Mouse (Mus musculus): ENCODE results near the gene Tmem110. TPM values are rescaled to one million over a fixed set of nuclear protein-coding genes. Genes with fewer than 3 reads are reported as not detected.

Tmem110 gene
- polyA plus RNA-seq, 1 experiment = 15.7 TPM

DNA sequence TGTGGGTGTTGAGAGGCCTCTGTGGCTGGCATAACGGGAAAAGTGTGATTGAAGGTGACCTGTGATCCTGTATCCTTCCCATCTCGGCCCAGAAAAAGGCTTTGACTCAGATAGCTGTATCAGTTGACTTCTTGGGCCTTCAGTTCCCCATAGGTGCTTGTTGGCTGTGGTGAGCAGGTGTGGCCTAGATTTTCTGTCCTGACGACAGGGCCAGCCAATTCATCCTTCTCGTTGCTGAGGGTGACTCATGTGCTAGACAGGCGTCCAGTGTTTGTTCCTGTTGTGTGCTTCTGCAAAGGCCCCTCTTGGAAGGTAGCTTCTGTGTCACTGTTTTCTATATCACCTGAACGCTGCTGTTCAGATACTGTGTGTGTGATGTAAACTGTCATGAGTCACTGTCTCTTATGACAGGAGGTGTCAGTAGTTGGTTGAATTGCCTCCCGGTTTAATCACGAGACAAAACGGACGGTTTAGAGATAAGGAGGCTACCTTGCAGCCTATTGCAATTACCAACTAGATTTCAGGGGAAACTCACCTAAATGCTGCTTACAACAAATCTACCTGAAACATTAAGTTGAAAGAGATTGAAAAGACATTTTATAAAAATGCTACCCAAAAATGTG lies 31.6 kb downstream of the Tmem110 start:
- Histone ChIP-seq H3ac (ENCODE audit: control insufficient read depth, insufficient read length, low read depth) (no peak overlapping the region), H3K4me3 (ENCODE audit: insufficient read depth, poor library complexity, severe bottlenecking) (no peak overlapping the region), H3K79me3 (ENCODE audit: low read depth) (no peaks in the 10 kb centered on the region), H3K36me3 (ENCODE audit: control insufficient read depth, insufficient read depth) (no peaks in the 10 kb centered on the region), H3K27me3 (ENCODE audit: control insufficient read depth, insufficient read depth, insufficient read length) (no peaks in the 10 kb centered on the region), H3K79me2 (ENCODE audit: control insufficient read depth, insufficient read depth) (no peaks in the 10 kb centered on the region)
- TF ChIP-seq CEBPB (IDR thresholded peaks at IDR 0.05; ENCODE audit: low read depth) (no peak), CTCF (IDR thresholded peaks at IDR 0.05; ENCODE audit: control insufficient read depth, insufficient read depth, insufficient read length) (no peak), FOSL1 (IDR thresholded peaks at IDR 0.05; ENCODE audit: insufficient read depth, low read length, poor library complexity, severe bottlenecking) (no peak), MYOG (IDR thresholded peaks at IDR 0.05; ENCODE audit: control insufficient read depth, extremely low read depth, insufficient read length) (no peak), MYOD1 (IDR thresholded peaks at IDR 0.05; ENCODE audit: control insufficient read depth, insufficient read length, low read depth) (no peak), USF1 (IDR thresholded peaks at IDR 0.05; ENCODE audit: low read depth) (no peak), MAX (IDR thresholded peaks at IDR 0.05) (no peak)

DNA sequence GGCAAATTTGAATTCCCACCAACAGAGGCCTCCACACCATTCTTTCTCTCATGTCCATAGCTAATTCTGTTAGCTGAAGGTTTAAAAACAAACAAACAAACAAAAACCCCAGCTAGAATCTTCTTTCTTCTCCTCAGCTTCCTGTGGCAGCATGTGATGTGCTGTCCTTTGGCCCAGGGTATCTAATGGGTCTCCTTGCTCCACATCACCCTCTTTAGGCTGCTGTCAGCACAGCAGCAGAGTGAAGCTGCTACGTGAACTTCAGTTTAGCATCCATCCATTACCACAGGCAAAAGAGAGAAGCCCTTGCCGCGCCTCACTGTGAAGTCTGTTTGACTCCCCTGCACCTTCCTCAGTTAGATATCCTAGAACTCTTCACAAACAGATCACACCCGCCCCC lies 32.6 kb downstream of the Tmem110 start:
- no peak overlapping the region for H3K4me3 ChIP-seq (ENCODE audit: insufficient read depth, poor library complexity, severe bottlenecking)
- H3K36me3 ChIP-seq (ENCODE audit: control insufficient read depth, insufficient read depth) = no peaks in the 10 kb centered on the region
- no peaks in the 10 kb centered on the region for H3K79me3 ChIP-seq (ENCODE audit: low read depth)
- TF ChIP-seq MAX (IDR thresholded peaks at IDR 0.05) (no peak), FOSL1 (IDR thresholded peaks at IDR 0.05; ENCODE audit: insufficient read depth, low read length, poor library complexity, severe bottlenecking) (no peak)
- no peaks in the 10 kb centered on the region for H3K79me2 ChIP-seq (ENCODE audit: control insufficient read depth, insufficient read depth)
- no peaks in the 10 kb centered on the region for H3K27me3 ChIP-seq (ENCODE audit: control insufficient read depth, insufficient read depth, insufficient read length)
- H3ac ChIP-seq (ENCODE audit: control insufficient read depth, insufficient read length, low read depth) = no peak overlapping the region

- H3K79me2 ChIP-seq (ENCODE audit: control insufficient read depth, insufficient read depth) = no peaks in the 10 kb centered on the region
Measured at GRCm38 (mm10) chr14:30861421-30862125, 36.2 kb downstream of the Tmem110 start.

GRCm38 (mm10) chr14:30862368-30862767 lies 37.0 kb downstream of the Tmem110 start:
- peaks cover 21% of the 10 kb centered on the region for H3K36me3 ChIP-seq (ENCODE audit: control insufficient read depth, insufficient read depth)
- no peaks in the 10 kb centered on the region for H3K27me3 ChIP-seq (ENCODE audit: control insufficient read depth, insufficient read depth, insufficient read length)
- H3ac ChIP-seq (ENCODE audit: control insufficient read depth, insufficient read length, low read depth) = no peak overlapping the region
- no peak for TF ChIP-seq USF1 (IDR thresholded peaks at IDR 0.05; ENCODE audit: low read depth)
- TF ChIP-seq MAX (IDR thresholded peaks at IDR 0.05) = no peak
- no peak for TF ChIP-seq CTCF (IDR thresholded peaks at IDR 0.05; ENCODE audit: control insufficient read depth, insufficient read depth, insufficient read length)
- no peak for TF ChIP-seq MYOG (IDR thresholded peaks at IDR 0.05; ENCODE audit: control insufficient read depth, extremely low read depth, insufficient read length)
- no peak for TF ChIP-seq FOSL1 (IDR thresholded peaks at IDR 0.05; ENCODE audit: insufficient read depth, low read length, poor library complexity, severe bottlenecking)
- TF ChIP-seq MYOD1 (IDR thresholded peaks at IDR 0.05; ENCODE audit: control insufficient read depth, insufficient read length, low read depth) = no peak
- TF ChIP-seq CEBPB (IDR thresholded peaks at IDR 0.05; ENCODE audit: low read depth) = no peak
- no peaks in the 10 kb centered on the region for H3K79me3 ChIP-seq (ENCODE audit: low read depth)
- no peak overlapping the region for H3K4me3 ChIP-seq (ENCODE audit: insufficient read depth, poor library complexity, severe bottlenecking)
- H3K79me2 ChIP-seq (ENCODE audit: control insufficient read depth, insufficient read depth) = no peaks in the 10 kb centered on the region

More at GRCm38 (mm10) chr14:30861421-30862125, 36.2 kb downstream of the Tmem110 start:
- Histone ChIP-seq H3K36me3 (ENCODE audit: control insufficient read depth, insufficient read depth) (peaks cover 19% of the 10 kb centered on the region), H3ac (ENCODE audit: control insufficient read depth, insufficient read length, low read depth) (no peak overlapping the region), H3K27me3 (ENCODE audit: control insufficient read depth, insufficient read depth, insufficient read length) (no peaks in the 10 kb centered on the region), H3K4me3 (ENCODE audit: insufficient read depth, poor library complexity, severe bottlenecking) (no peak overlapping the region), H3K79me3 (ENCODE audit: low read depth) (no peaks in the 10 kb centered on the region)
- peak; percentile 14 for TF ChIP-seq CEBPB (IDR thresholded peaks at IDR 0.05; ENCODE audit: low read depth)
- no peak for TF ChIP-seq USF1 (IDR thresholded peaks at IDR 0.05; ENCODE audit: low read depth)

DNA sequence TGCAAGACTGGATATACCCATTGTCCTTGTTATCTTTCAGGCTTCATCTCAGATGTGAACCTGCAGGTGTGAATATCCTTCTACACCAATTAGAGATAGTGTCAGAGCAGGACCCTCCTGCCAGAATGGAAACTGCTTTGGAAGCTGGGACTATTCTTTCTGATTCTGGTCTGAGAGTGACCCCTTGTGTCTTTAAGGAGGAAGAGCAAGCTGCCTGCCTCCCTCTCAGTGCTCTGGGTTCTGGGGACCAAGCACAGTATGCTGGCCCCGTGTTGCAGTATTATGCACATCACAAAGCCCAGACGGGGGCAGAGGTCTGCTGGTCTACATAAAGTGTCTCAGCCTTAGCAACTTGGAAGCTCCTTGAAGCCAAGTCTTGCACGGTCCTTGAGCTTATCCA lies 39.9 kb downstream of the Tmem110 start:
- peaks cover 21% of the 10 kb centered on the region for H3K36me3 ChIP-seq (ENCODE audit: control insufficient read depth, insufficient read depth)
- no peaks in the 10 kb centered on the region for H3K79me3 ChIP-seq (ENCODE audit: low read depth)
- no peak overlapping the region for H3K4me3 ChIP-seq (ENCODE audit: insufficient read depth, poor library complexity, severe bottlenecking)
- H3K27me3 ChIP-seq (ENCODE audit: control insufficient read depth, insufficient read depth, insufficient read length) = no peaks in the 10 kb centered on the region
- H3K79me2 ChIP-seq (ENCODE audit: control insufficient read depth, insufficient read depth) = no peaks in the 10 kb centered on the region
- no peak overlapping the region for H3ac ChIP-seq (ENCODE audit: control insufficient read depth, insufficient read length, low read depth)
- TF ChIP-seq MYOG (IDR thresholded peaks at IDR 0.05; ENCODE audit: control insufficient read depth, extremely low read depth, insufficient read length) = no peak
- peak; percentile 9 for TF ChIP-seq CTCF (IDR thresholded peaks at IDR 0.05; ENCODE audit: control insufficient read depth, insufficient read depth, insufficient read length)

- TF ChIP-seq FOSL1 (IDR thresholded peaks at IDR 0.05; ENCODE audit: insufficient read depth, low read length, poor library complexity, severe bottlenecking) = no peak
- TF ChIP-seq MAX (IDR thresholded peaks at IDR 0.05) = no peak
- no peak for TF ChIP-seq USF1 (IDR thresholded peaks at IDR 0.05; ENCODE audit: low read depth)
- peak; percentile 71 for TF ChIP-seq CTCF (IDR thresholded peaks at IDR 0.05; ENCODE audit: control insufficient read depth, insufficient read depth, insufficient read length)
- TF ChIP-seq MYOG (IDR thresholded peaks at IDR 0.05; ENCODE audit: control insufficient read depth, extremely low read depth, insufficient read length) = no peak
- H3K4me3 ChIP-seq (ENCODE audit: insufficient read depth, poor library complexity, severe bottlenecking) = no peak overlapping the region
- H3K79me2 ChIP-seq (ENCODE audit: control insufficient read depth, insufficient read depth) = no peaks in the 10 kb centered on the region
- no peaks in the 10 kb centered on the region for H3K79me3 ChIP-seq (ENCODE audit: low read depth)
- no peaks in the 10 kb centered on the region for H3K27me3 ChIP-seq (ENCODE audit: control insufficient read depth, insufficient read depth, insufficient read length)
- peaks cover 21% of the 10 kb centered on the region for H3K36me3 ChIP-seq (ENCODE audit: control insufficient read depth, insufficient read depth)
- no peak overlapping the region for H3ac ChIP-seq (ENCODE audit: control insufficient read depth, insufficient read length, low read depth)
Measured at GRCm38 (mm10) chr14:30867042-30867441, 41.7 kb downstream of the Tmem110 start.

All from C2C12 (cell line).